Mouse (Mus musculus): ENCODE results near the gene Elof1.
"Not testable (repeated sequence)": the region's sequence is repeated elsewhere in the genome, so short reads cannot be mapped to it uniquely, and the experiment has no call there.

The Elof1 gene

DNA sequence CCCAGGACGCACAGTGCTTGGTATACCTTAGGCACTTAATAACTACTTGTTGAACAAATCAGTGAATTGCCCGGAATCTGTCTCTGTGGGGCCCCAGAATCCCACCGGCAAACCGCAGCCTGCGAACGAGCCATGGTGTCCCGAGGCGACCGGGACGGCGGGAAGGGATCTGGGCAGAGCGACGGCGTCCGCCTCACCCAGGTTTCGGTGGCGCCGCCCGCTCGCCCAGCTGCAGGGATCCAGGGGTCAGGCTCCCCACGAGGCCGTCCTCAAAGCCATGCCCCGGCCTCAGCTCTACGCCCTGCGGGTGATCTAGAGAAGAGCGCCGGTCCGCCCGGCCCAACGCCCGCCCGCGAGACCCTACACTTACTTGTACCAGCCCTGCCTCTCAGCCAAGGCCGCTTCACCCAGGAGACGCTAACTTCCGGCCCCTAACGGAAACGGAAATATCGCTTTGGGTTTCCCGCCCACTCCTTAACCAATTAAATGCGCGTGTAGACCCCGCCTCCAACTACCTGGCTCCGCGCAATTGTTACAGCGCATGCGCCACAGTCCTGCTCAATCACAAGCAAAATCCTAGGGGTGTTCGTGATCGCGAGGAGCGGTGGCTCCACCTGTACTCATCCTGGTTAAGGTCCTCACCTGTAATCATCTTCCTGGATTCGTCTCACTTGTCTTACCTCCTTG lies at the start of gene Elof1:
Elof1 (minus strand) TSS at position 433 of the 687 bp plus-strand sequence.
- DNase-seq (ENCODE audit: low spot score), result peak; percentile 90

DNA sequence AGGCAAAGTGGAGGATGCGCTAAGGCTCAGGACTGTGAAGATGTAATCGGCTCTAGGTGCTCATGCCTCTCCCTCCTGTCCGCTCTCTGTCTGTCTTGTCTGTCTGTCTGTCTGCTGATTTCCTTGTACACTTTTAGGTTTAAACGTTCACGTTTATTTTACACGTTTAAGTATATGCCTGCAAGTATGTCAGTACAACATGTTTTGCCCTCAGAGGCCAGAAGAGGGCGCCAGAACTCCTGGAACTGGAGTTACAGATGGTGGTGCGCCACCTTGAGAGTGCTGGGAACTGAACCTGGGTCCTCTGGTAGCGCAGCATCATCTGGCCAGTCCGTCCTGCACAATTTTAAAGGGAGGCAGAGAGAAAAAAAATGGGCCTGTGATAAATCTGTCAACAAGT lies 49.7 kb upstream of the Elof1 start:
- no peak for DNase-seq (ENCODE audit: low spot score)

DNA sequence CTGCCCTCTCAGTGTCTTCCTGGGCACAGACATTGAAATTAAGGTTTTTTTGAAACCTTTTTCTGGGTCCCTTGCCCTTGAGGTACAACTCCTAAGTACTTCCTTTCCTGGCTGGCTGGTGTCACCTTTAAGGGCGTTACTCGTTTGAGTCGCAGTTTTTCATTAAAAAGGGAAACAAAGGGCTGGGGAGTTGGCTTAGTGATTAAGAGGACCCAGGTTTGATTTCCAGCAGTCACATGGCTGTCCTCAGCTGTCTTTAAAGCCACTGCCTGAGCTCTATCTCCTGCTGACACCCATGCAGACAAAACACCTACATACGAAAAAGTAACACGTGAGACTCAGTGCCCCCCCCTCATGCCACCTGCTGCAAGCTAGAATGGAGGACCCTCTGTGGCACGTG lies 49.0 kb upstream of the Elof1 start:
- DNase-seq (ENCODE audit: low spot score), result no peak

DNA sequence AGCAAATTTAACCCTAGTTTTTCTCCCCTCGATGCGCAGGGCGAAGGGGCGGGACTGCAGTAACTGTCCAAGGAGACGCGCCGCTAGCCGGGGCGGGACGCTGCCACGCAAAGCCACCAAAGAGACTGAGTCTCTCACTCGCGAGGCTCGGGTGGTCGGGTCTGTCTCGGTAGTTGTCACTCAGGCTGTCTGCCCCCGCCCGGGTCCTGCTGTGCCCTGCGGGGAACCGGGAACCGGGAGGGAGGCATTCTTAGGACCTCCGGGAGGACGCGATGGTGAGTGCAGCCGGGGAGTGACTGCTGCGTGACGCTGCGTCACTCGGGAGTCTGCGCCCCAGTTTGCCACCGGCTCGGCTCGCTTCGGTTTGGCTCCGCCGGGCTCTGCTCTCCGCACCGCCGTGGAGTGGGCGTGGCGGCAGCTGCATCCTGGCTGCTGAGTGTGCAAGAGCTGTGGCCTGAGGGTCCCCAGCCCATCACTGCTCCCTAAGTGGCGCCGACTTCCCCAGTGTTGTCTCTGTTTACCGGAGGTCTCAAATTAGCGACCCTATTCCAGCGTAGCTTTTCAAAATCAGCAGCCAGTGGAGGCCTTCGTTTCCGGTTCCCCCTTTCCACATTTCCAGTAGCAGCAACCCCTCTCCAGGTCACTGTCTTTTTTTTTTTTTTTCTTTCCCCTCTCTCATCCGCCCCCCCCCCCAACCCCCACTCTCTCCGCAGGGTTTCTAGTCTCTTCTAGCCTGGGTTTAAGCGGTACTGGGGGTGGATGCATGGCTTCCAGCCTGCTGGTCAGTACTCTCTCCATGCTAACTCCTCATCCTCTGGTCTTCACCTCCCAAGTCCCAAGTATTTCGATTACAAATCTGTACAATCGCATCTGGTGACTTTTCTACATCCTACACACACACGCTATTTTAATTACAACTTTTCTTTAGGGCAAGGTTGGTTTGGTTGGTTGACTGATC lies 48.0 kb upstream of the Elof1 start:
- DNase-seq (ENCODE audit: low spot score), result peak; percentile 40

DNA sequence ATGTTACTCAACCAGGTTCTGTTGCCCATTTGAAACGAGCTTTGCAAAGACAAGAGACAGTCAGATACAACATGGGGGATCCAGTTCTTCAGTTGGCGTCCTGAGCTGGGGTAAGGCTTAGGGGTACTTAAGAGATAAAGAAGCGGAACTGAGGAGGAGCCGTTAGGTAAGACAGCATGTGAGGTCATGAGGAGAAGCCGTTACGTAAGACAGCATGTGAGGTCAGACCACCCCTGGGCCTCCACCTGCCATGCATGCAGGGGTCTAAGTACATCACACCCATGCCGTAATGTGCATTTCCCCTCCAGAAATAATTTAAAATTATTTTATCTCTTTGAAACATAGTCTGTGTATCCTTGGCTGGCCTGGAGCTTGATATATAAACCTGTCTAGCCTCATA lies 45.9 kb upstream of the Elof1 start:
- no peak for DNase-seq (ENCODE audit: low spot score)

DNA sequence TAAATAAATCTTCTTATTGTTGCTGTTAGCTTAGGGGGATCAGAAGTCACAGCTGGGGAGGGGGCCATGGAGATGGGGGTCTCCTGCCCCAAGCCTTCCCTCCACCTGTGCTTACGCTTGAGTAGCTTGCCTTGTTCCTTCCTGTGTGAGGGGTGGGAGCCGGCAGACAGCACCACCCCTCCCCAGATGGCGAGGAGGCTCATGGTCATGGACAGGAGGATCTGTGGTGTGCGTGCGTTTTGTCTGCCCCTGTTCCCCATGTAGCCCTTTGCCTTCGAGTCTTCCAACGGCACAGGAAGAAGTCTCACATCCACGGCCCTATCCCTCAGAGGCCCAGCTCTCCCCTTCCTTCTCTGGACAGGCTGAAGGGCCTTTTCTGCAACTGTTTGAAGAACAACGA lies 45.3 kb upstream of the Elof1 start:
- DNase-seq (ENCODE audit: low spot score), result no peak

DNA sequence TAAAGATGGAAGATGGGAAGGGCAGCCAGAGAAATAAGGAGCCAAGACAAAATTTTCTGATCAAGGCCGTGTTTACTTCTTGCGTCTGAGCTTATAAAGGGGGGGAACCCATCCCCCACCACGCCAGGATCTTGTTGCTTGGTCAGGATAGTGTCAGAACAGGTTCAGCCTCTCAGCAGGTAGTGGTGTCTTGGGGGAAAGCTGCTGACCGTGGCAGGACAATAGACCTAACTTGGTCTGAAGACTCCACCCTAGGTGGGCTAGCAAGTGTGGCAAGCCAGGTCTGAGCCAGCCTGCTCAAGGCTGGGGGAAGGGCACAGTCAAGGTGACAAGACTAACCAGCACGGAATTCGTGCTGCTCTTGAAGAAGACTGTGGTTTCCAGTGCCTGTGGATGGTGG lies 44.3 kb upstream of the Elof1 start:
- no peak for DNase-seq (ENCODE audit: low spot score)

DNA sequence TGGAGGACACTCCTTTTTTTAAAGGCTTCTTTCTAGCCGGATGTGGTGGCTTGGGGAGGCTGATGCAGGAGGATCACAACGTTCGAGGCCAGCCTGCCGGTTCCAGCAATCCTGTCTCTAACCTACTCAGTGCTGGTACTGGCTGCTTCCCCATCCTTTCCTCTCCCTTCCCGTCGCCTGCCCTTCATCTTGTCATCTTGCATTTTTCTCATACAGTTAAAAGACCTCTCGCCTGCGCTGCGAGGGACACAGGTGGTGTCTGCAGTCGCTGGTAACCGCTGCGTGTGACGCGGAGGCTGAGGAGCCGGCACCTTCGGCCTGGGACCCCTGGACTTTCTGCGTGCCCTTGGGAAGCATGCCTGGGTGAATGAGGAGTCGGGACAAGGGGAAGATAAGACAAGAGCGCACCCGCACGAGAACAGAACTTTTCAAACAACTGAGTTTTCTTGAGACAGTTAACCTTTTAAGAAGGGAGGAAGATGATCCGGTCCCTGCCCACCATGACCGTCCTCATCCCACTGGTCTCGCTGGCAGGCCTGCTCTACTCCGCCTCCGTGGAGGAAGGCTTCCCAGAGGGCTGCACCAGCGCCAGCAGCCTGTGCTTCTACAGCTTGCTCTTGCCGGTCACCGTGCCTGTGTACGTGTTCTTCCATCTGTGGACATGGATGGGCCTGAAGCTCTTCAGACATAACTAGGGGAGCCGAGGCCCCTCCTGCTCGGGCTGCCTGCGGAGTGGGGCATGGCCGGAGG lies 40.7 kb upstream of the Elof1 start:
- DNase-seq (ENCODE audit: low spot score), result no peak

DNA sequence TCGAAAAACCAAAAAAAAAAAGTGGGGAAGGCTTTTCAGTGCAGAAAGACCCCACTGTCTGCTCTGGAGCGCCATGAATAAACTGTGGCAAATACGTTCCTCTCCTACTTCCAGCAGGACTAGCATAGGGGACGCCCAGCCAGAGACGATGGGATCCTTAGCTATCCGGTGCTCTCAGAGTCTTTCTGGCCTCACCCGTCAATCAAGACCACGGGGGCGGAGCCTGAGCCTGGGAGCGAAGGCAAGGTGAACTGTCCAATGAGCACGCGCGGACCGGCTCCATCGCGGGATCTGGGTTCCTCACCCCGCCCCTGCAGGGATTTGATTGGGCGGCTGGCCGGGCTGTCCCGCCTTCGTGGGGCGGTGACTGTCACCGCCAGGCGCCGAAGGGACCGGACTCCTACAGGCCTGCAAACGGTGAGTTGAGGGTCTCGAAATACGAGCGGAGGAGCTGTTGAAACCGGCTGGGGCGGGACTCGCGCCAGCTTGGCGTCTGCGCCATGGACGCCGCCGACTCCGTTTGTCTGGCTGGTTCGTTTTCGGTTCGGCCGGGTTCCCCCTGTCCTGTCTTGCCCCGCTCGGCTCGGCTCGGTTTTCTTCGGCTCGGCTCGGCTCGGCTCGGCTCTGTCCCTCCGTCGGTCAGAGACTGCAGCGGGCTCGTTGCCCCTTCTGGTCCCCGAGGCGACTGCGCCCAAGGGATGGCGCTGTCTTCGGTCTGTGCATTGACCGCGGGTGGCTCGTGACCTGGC lies 39.7 kb upstream of the Elof1 start, which contains the start of gene Pigyl:
Pigyl (plus strand) TSS at position 350 of the 749 bp plus-strand sequence.
- DNase-seq (ENCODE audit: low spot score), result peak; percentile 98

DNA sequence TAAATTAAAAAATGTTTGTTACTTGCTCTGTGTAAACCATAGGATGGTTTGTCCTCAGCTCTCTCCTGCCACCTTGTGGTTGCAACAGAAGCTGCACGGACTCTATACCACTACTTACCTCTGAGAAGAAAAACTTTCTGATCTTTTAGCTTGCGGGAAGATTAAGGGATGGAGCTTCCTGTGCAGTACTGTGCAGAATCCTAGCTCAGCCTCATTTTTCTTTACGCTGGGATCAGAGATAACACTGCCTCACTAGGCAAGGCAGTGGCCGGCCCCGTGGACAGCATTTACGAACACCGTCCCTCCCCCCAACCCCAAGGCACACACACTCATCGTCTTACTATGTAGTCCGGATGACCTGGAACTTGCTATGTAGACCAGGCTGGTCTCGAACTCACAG lies 38.6 kb upstream of the Elof1 start:
- DNase-seq (ENCODE audit: low spot score), result peak; percentile 32

DNA sequence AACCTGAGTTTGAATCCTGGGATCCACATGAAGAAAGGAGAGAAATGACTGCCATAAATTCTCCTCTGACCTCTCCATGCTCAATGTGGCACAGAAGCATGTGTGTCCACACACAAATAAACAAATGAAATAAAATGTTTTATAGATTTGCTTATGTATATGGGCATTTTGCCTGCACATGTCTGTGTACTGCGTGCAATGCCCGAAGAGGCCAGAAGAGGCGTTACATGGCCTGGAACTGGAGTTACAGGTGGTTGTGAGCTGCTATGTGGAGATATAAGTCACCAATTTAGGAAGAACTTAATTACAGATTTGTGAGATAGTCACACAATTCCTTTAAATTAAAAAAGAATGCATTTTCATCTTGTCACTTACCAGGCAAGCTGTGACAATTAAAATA lies 36.8 kb upstream of the Elof1 start:
- no peak for DNase-seq (ENCODE audit: low spot score)

DNA sequence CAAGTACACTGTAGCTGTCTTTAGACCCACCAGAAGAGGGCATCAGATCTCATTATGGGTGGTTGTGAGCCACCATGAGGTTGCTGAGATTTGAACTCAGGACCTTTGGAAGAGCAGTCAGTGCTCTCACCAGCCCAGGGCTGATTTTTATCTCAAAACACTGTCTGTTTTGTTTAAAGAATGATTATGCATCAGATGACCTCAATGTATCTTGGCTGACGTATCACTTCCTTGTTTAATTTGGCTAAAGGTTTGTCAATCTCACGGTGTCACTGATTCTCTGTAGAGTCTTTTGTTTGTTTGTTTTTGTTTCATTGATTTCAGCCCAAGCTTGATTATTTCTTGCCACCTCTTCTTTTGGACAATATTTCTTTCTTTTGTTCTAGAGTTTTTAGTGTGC lies 34.0 kb upstream of the Elof1 start:
- DNase-seq (ENCODE audit: low spot score), result no peak

DNA sequence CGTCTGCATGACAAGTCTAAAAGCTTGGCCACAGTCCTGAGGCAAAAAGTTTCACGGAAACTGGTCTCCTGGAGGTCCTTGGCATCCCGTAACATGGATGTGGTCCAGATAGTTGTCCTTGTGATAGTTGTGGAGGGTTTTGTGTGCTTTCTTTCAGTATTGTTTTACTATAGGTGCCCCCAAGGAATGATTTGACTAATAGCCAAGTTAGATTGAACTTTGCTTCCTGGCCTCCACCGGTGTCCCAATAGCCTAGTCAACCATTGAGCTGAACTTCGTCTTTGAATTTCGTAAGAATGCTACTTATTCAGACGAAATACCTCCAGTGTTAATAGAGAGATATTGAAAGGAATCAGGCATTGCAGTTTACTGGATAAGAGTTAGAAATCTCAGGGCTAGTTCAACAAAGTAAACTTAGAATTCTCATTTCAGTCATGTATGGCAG lies 33.3 kb upstream of the Elof1 start:
- not testable (repeated sequence) for DNase-seq (ENCODE audit: low spot score)

DNA sequence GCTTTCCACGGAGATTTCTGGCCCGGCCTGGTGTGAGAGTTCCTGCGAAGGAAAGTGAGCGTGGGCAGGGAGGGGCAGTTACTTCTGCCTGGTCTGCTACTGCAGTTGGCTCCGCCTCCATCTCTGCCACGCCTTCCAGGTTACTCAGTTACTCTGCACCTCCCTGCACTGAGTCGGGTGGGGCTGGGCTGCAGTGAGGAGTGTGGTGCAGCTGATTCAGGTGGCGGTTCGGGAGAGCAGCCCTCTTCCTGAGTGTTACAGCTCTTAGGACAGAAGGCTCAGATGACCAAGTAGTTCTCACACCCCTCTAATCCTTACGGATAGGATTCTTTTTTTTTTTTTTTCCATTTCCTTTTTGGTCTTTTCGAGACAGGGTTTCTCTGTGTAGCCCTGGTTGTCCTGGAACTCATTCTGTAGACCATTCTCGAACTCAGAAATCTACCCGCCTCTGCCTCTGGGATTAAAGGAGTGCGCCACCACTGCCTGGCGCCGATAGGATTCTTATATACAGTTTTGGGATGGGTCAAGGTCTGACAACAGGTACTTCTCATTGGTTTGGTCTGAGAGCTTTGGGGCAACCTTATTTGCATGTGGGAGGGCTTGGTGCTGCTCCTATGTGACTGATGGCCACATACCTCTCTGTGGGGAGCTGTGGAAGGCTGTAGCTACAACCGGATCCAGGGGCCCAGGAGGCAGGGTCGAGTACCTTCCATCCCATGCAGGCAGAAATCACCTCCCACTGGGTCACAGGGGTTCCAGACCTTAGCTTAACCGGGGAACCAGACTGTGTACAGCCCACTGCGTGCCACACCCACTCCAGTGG lies 32.7 kb upstream of the Elof1 start:
- no peak for DNase-seq (ENCODE audit: low spot score)

DNA sequence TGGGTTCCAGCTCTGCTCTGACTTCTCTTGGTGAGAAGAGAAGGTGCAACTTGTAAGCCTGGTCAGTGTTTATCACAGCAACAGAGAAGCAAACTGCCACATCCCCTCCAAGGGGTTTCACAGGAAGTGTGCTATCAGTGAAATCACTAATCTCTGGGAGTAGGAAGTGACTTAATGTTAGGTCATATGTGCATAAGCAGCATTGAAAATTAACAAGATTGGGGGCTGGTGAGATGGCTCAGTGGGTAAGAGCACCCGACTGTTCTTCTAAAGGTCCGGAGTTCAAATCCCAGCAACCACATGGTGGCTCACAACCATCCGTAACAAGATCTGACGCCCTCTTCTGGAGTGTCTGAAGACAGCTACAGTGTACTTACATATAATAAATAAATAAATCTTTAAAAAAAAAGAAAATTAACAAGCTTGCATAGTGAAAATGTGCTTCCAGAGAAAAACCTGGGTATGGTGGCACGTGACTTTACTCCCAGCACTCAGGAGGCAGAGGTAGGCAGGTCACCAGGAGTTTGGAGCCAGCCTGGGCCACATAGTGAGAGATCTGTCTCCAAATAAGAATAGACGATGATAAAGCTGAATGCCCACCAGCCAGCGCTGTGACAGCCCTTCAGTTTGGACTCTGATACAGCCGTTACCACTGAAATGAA lies 27.5 kb upstream of the Elof1 start:
- DNase-seq (ENCODE audit: low spot score), result no peak

DNA sequence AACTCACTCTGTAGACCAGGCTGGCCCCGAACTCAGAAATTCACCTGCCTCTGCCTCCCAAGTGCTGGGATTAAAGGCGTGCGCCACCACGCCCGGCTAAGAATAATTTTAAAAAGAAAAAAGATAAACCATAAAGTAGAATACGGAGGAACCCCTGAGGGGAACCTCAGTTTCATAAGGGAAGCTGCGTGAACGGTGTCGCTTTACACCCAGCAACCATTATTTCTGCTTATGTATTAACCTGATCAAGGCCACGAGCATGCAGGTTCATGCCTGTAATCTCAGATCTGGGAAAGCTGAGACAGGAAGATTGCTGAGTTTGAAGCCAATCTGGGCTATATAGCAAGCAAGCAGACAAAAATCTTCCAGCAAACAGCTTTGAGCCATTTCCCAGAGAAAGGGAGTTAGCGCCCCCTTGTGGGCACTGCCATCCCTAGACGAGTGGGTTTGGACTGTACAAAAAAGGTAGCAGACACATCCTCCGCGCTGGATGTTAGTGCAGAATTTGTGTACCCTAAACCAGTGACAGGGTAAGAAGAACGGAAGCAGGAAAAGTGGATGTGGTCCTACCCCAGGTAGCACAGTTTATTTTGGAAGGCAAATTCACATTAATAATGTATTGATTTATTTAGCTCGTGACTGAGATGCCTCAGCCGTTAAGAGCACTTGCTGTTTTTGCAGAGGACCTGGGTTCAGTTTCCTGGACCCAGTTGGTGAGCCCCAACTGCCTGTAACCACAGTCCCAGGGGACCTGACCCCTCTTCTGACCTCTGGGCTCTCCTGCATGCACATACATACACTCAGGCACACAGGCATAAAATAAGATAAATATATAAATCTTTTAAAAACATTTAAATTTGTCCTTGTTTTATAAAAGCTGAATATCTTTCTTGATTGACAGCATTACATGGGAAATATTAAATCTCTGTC lies 26.4 kb upstream of the Elof1 start:
- peak; percentile 83 for DNase-seq (ENCODE audit: low spot score)

DNA sequence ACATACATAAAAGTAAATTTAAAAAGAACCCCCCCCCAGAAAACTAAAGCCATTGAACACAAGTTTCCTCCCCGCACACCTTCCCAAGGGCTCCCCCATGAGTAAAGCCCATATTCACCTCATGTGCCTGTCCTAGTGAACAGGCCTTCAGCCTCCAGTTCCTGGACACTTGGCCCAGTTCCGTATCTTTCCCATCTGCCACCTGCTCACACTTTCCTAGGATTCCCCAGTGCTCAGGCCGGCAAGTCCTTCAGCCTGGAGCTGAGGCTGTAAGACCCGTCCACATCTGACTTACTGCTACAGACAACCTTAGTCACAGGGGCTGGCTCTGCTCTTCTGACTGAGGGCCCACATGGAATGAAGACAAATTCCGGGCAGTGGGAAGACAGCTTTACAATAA lies 22.8 kb upstream of the Elof1 start:
- DNase-seq (ENCODE audit: low spot score), result no peak

DNA sequence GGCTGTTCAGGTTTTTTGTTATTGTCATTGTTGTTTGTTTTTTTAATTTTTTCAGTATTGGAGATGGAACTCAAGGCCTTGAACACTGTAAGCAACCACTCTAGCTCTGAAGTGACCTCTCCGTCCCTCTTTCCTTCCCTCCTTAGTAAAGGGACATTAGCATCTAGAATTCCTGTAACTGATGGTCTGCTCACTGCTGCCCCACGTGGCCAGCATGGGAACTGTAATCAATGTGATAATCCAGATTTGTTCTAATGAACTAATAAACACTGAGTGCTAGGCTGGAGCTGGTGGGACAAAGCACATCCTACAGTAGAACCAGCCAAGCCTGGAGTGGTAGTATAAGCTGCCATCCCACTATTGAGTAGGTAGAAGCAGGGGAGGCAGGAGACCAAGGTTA lies 21.5 kb upstream of the Elof1 start:
- DNase-seq (ENCODE audit: low spot score), result no peak

Data from ovary, postnatal 36 days (tissue).